Mouse (Mus musculus): Measurements from ENCODE around the gene Trabd2b.

DNA sequence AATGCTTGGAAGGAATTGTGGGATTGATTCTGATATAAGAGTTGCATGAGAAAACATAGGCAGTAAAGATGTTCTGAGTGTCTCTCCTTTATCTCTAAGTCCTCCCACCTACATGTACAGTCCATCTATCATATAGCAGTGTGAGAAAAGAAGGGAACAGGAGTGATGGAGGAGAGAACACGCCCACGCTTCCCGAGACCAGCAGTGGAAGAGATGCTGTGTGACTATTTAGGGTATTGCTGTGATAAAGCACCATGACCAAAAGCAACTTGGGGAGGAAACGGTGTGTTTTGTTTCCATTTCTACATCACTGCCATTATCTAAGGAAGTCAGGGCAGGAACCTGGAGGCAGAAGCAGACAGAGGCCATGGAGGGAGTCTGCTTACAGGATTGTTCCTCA lies 235.9 kb downstream of the Trabd2b start:
- TF ChIP-seq CTCF (IDR thresholded peaks at IDR 0.05) = no peak
- no peak for TF ChIP-seq POLR2A (IDR thresholded peaks at IDR 0.05; ENCODE audit: insufficient read depth, low read depth, low read length)

Data from heart, adult 2 months (tissue).